Mouse (Mus musculus): ENCODE data around the gene Atp6ap1l. TPM values are rescaled to one million over a fixed set of nuclear protein-coding genes. Genes with fewer than 3 reads are reported as not detected.

Atp6ap1l gene
- polyA plus RNA-seq, 1 experiment from 2014 or later: not detected

DNA sequence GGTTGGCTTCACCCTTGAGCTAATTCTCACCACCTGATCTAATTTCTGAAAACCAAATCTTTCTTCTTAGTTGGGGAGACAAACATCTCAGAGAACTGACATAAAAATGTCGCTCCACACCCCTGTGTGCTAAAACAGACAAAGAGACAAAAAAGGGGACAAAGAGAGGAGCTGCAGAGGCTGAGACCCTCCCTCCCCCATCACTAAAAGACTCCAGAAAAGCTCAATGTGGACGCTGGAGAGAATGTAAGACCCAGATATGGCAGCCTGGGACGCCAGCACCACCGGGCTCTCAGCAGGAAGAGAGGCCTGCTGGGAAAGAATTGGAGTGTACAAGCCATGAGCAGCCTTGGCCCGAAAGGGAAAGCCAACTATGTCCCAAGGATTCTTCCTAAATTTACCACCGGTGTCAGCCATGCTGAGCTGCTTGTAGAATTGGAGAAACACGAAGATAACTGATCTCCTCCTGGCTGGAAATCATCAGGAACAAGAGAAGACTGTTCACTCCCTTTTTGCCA is 8.6 kb upstream of the Atp6ap1l start:
- TF ChIP-seq CTCF (IDR thresholded peaks at IDR 0.05; ENCODE audit: low read depth): no peak
- Histone ChIP-seq H3K4me2 (no peak overlapping the region), H3K4me3 (ENCODE audit: low read depth, low read length) (no peak overlapping the region), H3K9me3 (ENCODE audit: low read depth, low read length) (no peaks in the 10 kb centered on the region), H3K36me3 (ENCODE audit: insufficient read depth) (no peaks in the 10 kb centered on the region), H3K9ac (no peak overlapping the region), H3K27ac (ENCODE audit: low read depth) (no peak overlapping the region), H3K27me3 (ENCODE audit: insufficient read depth, low read length) (no peaks in the 10 kb centered on the region), H3K4me1 (ENCODE audit: insufficient read depth) (no peaks in the 10 kb centered on the region)
- DNase-seq (no peak), ATAC-seq (ENCODE audit: insufficient read depth) (no peak)
- WGBS: 59% methylated on average over 7 of the region's 7 CpGs

DNA sequence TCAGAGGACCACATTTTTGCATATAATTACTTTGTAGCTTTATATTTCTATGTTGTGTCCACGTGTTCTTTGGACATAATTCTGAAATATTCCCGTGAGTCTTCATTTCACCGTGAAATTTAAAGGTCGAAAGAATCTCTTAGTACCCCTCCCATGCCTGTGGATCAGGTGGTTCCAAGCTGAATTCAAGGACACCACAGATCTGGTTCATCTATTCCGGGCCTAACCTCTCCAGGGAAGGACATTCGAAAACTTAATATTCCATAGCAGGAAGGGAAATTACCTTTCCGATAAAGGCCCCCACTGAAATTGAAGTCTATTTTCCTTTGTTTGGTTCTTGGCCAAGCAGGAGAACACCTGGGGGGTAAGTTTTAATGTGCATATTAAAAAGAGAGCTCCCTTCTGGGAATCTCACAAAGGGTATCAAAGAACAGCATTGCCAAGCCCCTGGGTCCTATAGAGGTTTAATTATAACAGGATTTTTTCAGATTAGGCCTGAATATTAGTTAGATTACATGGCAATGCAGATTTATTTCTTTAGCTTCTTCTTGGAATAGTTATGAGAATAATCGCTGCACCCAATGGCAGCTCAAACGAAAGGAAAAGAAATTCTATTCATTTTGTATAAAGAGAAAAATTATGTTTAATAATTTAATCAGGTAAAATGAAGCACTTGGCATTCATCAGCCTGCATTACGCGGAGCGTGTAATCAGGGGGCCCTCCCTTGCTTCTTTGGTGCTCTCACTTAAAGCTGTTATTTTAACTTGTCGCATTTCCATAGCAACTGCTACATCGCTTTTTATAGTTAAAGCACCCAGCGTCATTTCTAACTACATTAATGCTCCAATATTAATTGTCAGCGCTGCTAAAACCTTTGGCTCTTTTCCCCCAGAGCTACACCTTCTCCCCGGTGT is 7.9 kb upstream of the Atp6ap1l start:
- DNase-seq (no peak), ATAC-seq (ENCODE audit: insufficient read depth) (no peak)
- no peaks in the 10 kb centered on the region for H3K9me3 ChIP-seq (ENCODE audit: low read depth, low read length)
- no peaks in the 10 kb centered on the region for H3K4me1 ChIP-seq (ENCODE audit: insufficient read depth)
- H3K36me3 ChIP-seq (ENCODE audit: insufficient read depth): no peaks in the 10 kb centered on the region
- H3K27ac ChIP-seq (ENCODE audit: low read depth): no peak overlapping the region
- H3K9ac ChIP-seq: no peak overlapping the region
- no peaks in the 10 kb centered on the region for H3K27me3 ChIP-seq (ENCODE audit: insufficient read depth, low read length)
- no peak overlapping the region for H3K4me2 ChIP-seq
- TF ChIP-seq CTCF (IDR thresholded peaks at IDR 0.05; ENCODE audit: low read depth): no peak
- no peak overlapping the region for H3K4me3 ChIP-seq (ENCODE audit: low read depth, low read length)
- WGBS: 82% methylated on average over 17 of the region's 17 CpGs

DNA sequence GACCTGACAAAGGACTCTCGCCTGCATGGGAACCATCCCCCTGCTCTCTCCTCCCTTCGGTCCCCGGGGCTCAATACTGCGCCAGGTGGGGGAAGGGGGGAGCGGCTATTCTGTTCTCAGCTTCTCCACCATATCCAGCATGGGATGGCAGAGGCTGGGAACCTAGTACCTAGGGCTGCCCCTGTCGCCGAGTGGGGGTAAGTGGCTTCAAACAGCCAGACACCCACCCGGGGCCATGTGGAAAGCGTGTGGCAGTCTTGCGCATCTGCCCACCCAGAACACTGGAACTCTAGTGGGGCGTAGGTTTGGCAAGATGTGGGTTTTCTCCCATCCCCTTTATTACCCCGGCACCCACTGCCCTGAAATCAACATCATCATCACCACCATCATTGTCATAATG is 2.2 kb upstream of the Atp6ap1l start:
- H3K27me3 ChIP-seq (ENCODE audit: insufficient read depth, low read length): no peaks in the 10 kb centered on the region
- no peaks in the 10 kb centered on the region for H3K9me3 ChIP-seq (ENCODE audit: low read depth, low read length)
- ATAC-seq (ENCODE audit: insufficient read depth) (no peak), DNase-seq (no peak)
- WGBS: 87% methylated on average over 12 of the region's 12 CpGs
- H3K9ac ChIP-seq: no peak overlapping the region
- H3K27ac ChIP-seq (ENCODE audit: low read depth): no peak overlapping the region
- H3K36me3 ChIP-seq (ENCODE audit: insufficient read depth): no peaks in the 10 kb centered on the region
- no peaks in the 10 kb centered on the region for H3K4me1 ChIP-seq (ENCODE audit: insufficient read depth)
- H3K4me3 ChIP-seq (ENCODE audit: low read depth, low read length): no peak overlapping the region
- TF ChIP-seq CTCF (IDR thresholded peaks at IDR 0.05; ENCODE audit: low read depth): no peak
- no peak overlapping the region for H3K4me2 ChIP-seq

- WGBS: 91% methylated on average over 12 of the region's 12 CpGs
- no peaks in the 10 kb centered on the region for H3K27me3 ChIP-seq (ENCODE audit: insufficient read depth, low read length)
- no peak overlapping the region for H3K9ac ChIP-seq
- no peak for DNase-seq
- H3K4me2 ChIP-seq: no peak overlapping the region
- no peak overlapping the region for H3K27ac ChIP-seq (ENCODE audit: low read depth)
- H3K36me3 ChIP-seq (ENCODE audit: insufficient read depth): no peaks in the 10 kb centered on the region
- no peak for TF ChIP-seq CTCF (IDR thresholded peaks at IDR 0.05; ENCODE audit: low read depth)
- no peaks in the 10 kb centered on the region for H3K4me1 ChIP-seq (ENCODE audit: insufficient read depth)
- H3K4me3 ChIP-seq (ENCODE audit: low read depth, low read length): no peak overlapping the region
- ATAC-seq (ENCODE audit: insufficient read depth): no peak
- no peaks in the 10 kb centered on the region for H3K9me3 ChIP-seq (ENCODE audit: low read depth, low read length)
Measured at GRCm38 (mm10) chr13:90896821-90897220, 8.3 kb downstream of the Atp6ap1l start.

- DNase-seq (no peak), ATAC-seq (ENCODE audit: insufficient read depth) (no peak)
- WGBS: 57% methylated on average over 2 of the region's 2 CpGs
- Histone ChIP-seq H3K27ac (ENCODE audit: low read depth) (no peak overlapping the region), H3K4me1 (ENCODE audit: insufficient read depth) (no peaks in the 10 kb centered on the region), H3K4me3 (ENCODE audit: low read depth, low read length) (no peak overlapping the region), H3K4me2 (no peak overlapping the region), H3K27me3 (ENCODE audit: insufficient read depth, low read length) (no peaks in the 10 kb centered on the region), H3K36me3 (ENCODE audit: insufficient read depth) (no peaks in the 10 kb centered on the region), H3K9me3 (ENCODE audit: low read depth, low read length) (no peaks in the 10 kb centered on the region), H3K9ac (no peak overlapping the region)
- TF ChIP-seq CTCF (IDR thresholded peaks at IDR 0.05; ENCODE audit: low read depth): no peak
Measured at GRCm38 (mm10) chr13:90896098-90896497, 9.1 kb downstream of the Atp6ap1l start.

- 90% methylated on average over 4 of the region's 4 CpGs for WGBS
Measured at GRCm38 (mm10) chr13:90894819-90895218, 10.3 kb downstream of the Atp6ap1l start.

DNA sequence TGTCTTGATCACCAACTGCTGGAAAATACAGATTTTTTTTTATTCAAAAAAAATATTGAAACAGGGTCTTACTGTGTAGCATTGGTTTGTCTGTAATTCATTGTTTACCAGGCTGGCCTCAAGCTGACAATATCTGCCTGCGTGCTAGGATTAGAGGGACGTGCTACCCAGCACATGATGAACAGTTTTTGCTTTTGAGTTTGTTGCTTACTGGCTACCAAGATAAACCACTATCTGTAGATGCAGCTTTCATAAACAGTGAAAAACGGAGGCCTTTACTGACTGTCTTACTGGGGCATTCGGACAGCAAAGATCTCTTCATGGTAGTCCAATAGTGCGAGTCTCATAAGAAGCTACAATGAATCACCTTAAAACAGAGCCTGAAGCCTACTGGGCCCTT is 15.0 kb downstream of the Atp6ap1l start:
- 82% methylated on average over 5 of the region's 5 CpGs for WGBS
- no peaks in the 10 kb centered on the region for H3K27me3 ChIP-seq (ENCODE audit: insufficient read depth, low read length)
- H3K4me3 ChIP-seq (ENCODE audit: low read depth, low read length): no peak overlapping the region

More at GRCm38 (mm10) chr13:90894819-90895218, 10.3 kb downstream of the Atp6ap1l start:
- no peaks in the 10 kb centered on the region for H3K9me3 ChIP-seq (ENCODE audit: low read depth, low read length)
- DNase-seq: no peak
- no peak overlapping the region for H3K9ac ChIP-seq
- no peaks in the 10 kb centered on the region for H3K4me1 ChIP-seq (ENCODE audit: insufficient read depth)
- H3K4me3 ChIP-seq (ENCODE audit: low read depth, low read length): no peak overlapping the region
- no peaks in the 10 kb centered on the region for H3K27me3 ChIP-seq (ENCODE audit: insufficient read depth, low read length)
- no peak overlapping the region for H3K4me2 ChIP-seq
- H3K36me3 ChIP-seq (ENCODE audit: insufficient read depth): no peaks in the 10 kb centered on the region
- no peak for TF ChIP-seq CTCF (IDR thresholded peaks at IDR 0.05; ENCODE audit: low read depth)
- ATAC-seq (ENCODE audit: insufficient read depth): no peak
- H3K27ac ChIP-seq (ENCODE audit: low read depth): no peak overlapping the region

More for the DNA sequence above, 15.0 kb downstream of the Atp6ap1l start:
- H3K9me3 ChIP-seq (ENCODE audit: low read depth, low read length): no peaks in the 10 kb centered on the region
- ATAC-seq (ENCODE audit: insufficient read depth) (no peak), DNase-seq (no peak)
- no peaks in the 10 kb centered on the region for H3K36me3 ChIP-seq (ENCODE audit: insufficient read depth)
- H3K4me2 ChIP-seq: no peak overlapping the region
- H3K4me1 ChIP-seq (ENCODE audit: insufficient read depth): peaks cover 7% of the 10 kb centered on the region; the same call in 1 of the 2 replicates
- no peak overlapping the region for H3K9ac ChIP-seq
- TF ChIP-seq CTCF (IDR thresholded peaks at IDR 0.05; ENCODE audit: low read depth): no peak
- H3K27ac ChIP-seq (ENCODE audit: low read depth): no peak overlapping the region
